Mouse (Mus musculus): ENCODE measurements around the gene Flnc. TPM values are rescaled to one million over a fixed set of nuclear protein-coding genes. Genes with fewer than 3 reads are reported as not detected.

Gene Flnc
- polyA plus RNA-seq, 1 experiment from 2014 or later = 3.2 TPM

GRCm38 (mm10) chr6:29420596-29420995, 12.5 kb upstream of the Flnc start:
- no peak overlapping the region for H3K27ac ChIP-seq (replicated peaks; ENCODE audit: low read depth, low read length)
- no peaks in the 10 kb centered on the region for H3K36me3 ChIP-seq (replicated peaks; ENCODE audit: control insufficient read depth, insufficient read depth, low read depth, low read length)
- no peaks in the 10 kb centered on the region for H3K27me3 ChIP-seq (ENCODE audit: control insufficient read depth, insufficient read depth, low read length)
- 96% methylated on average over 2 of the region's 2 CpGs for WGBS
- no peak overlapping the region for H3K4me3 ChIP-seq (ENCODE audit: low read depth, low read length)
- DNase-seq (ENCODE audit: low spot score) = no peak
- ATAC-seq (replicated peaks; ENCODE audit: insufficient number of reproducible peaks, low FRiP score, low TSS enrichment, low read depth) = no peak
- no peaks in the 10 kb centered on the region for H3K4me1 ChIP-seq (ENCODE audit: control insufficient read depth, insufficient read depth, low read length)
- H3K9me3 ChIP-seq (replicated peaks; ENCODE audit: control insufficient read depth, low read length) = no peaks in the 10 kb centered on the region
- no peak overlapping the region for H3K4me2 ChIP-seq (ENCODE audit: low read depth, low read length)
- no peak overlapping the region for H3K9ac ChIP-seq (replicated peaks; ENCODE audit: low read length)

GRCm38 (mm10) chr6:29425118-29425517, 7.9 kb upstream of the Flnc start:
- H3K4me2 ChIP-seq (ENCODE audit: low read depth, low read length) = no peak overlapping the region
- no peaks in the 10 kb centered on the region for H3K36me3 ChIP-seq (replicated peaks; ENCODE audit: control insufficient read depth, insufficient read depth, low read depth, low read length)
- H3K27me3 ChIP-seq (ENCODE audit: control insufficient read depth, insufficient read depth, low read length) = no peaks in the 10 kb centered on the region
- no peaks in the 10 kb centered on the region for H3K4me1 ChIP-seq (ENCODE audit: control insufficient read depth, insufficient read depth, low read length)
- no peak overlapping the region for H3K27ac ChIP-seq (replicated peaks; ENCODE audit: low read depth, low read length)
- no peaks in the 10 kb centered on the region for H3K9me3 ChIP-seq (replicated peaks; ENCODE audit: control insufficient read depth, low read length)
- WGBS = 90% methylated on average over 8 of the region's 8 CpGs
- no peak for DNase-seq (ENCODE audit: low spot score)
- ATAC-seq (replicated peaks; ENCODE audit: insufficient number of reproducible peaks, low FRiP score, low TSS enrichment, low read depth) = no peak
- H3K4me3 ChIP-seq (ENCODE audit: low read depth, low read length) = no peak overlapping the region
- no peak overlapping the region for H3K9ac ChIP-seq (replicated peaks; ENCODE audit: low read length)

- H3K4me3 ChIP-seq (ENCODE audit: low read depth, low read length) = no peak overlapping the region
- H3K27ac ChIP-seq (replicated peaks; ENCODE audit: low read depth, low read length) = no peak overlapping the region
- no peaks in the 10 kb centered on the region for H3K9me3 ChIP-seq (replicated peaks; ENCODE audit: control insufficient read depth, low read length)
- DNase-seq (ENCODE audit: low spot score) (no peak), ATAC-seq (replicated peaks; ENCODE audit: insufficient number of reproducible peaks, low FRiP score, low TSS enrichment, low read depth) (no peak)
- no peaks in the 10 kb centered on the region for H3K36me3 ChIP-seq (replicated peaks; ENCODE audit: control insufficient read depth, insufficient read depth, low read depth, low read length)
- no peak overlapping the region for H3K9ac ChIP-seq (replicated peaks; ENCODE audit: low read length)
- no peaks in the 10 kb centered on the region for H3K4me1 ChIP-seq (ENCODE audit: control insufficient read depth, insufficient read depth, low read length)
- WGBS = 75% methylated on average over 6 of the region's 6 CpGs
- H3K27me3 ChIP-seq (ENCODE audit: control insufficient read depth, insufficient read depth, low read length) = no peaks in the 10 kb centered on the region
- H3K4me2 ChIP-seq (ENCODE audit: low read depth, low read length) = no peak overlapping the region
Observed at GRCm38 (mm10) chr6:29426331-29426730, 6.7 kb upstream of the Flnc start.

GRCm38 (mm10) chr6:29428171-29428570, 4.9 kb upstream of the Flnc start:
- Histone ChIP-seq H3K27ac (replicated peaks; ENCODE audit: low read depth, low read length) (no peak overlapping the region), H3K9ac (replicated peaks; ENCODE audit: low read length) (no peak overlapping the region), H3K36me3 (replicated peaks; ENCODE audit: control insufficient read depth, insufficient read depth, low read depth, low read length) (no peaks in the 10 kb centered on the region), H3K27me3 (ENCODE audit: control insufficient read depth, insufficient read depth, low read length) (peaks cover 7% of the 10 kb centered on the region), H3K4me1 (ENCODE audit: control insufficient read depth, insufficient read depth, low read length) (peaks cover 4% of the 10 kb centered on the region), H3K4me2 (ENCODE audit: low read depth, low read length) (no peak overlapping the region), H3K9me3 (replicated peaks; ENCODE audit: control insufficient read depth, low read length) (no peaks in the 10 kb centered on the region), H3K4me3 (ENCODE audit: low read depth, low read length) (no peak overlapping the region)
- WGBS = 63% methylated on average over 4 of the region's 4 CpGs
- DNase-seq (ENCODE audit: low spot score) (no peak), ATAC-seq (replicated peaks; ENCODE audit: insufficient number of reproducible peaks, low FRiP score, low TSS enrichment, low read depth) (no peak)

GRCm38 (mm10) chr6:29430681-29431420, 2.2 kb upstream of the Flnc start:
- H3K9ac ChIP-seq (replicated peaks; ENCODE audit: low read length) = no peak overlapping the region
- no peak overlapping the region for H3K27ac ChIP-seq (replicated peaks; ENCODE audit: low read depth, low read length)
- peak; percentile 36 for DNase-seq (ENCODE audit: low spot score)
- no peak for ATAC-seq (replicated peaks; ENCODE audit: insufficient number of reproducible peaks, low FRiP score, low TSS enrichment, low read depth)
- WGBS = 48% methylated on average over 15 of the region's 15 CpGs
- no peak overlapping the region for H3K4me2 ChIP-seq (ENCODE audit: low read depth, low read length)
- peaks cover 17% of the 10 kb centered on the region for H3K27me3 ChIP-seq (ENCODE audit: control insufficient read depth, insufficient read depth, low read length)
- H3K9me3 ChIP-seq (replicated peaks; ENCODE audit: control insufficient read depth, low read length) = no peaks in the 10 kb centered on the region
- no peak overlapping the region for H3K4me3 ChIP-seq (ENCODE audit: low read depth, low read length)
- peaks cover 11% of the 10 kb centered on the region for H3K4me1 ChIP-seq (ENCODE audit: control insufficient read depth, insufficient read depth, low read length)
- no peaks in the 10 kb centered on the region for H3K36me3 ChIP-seq (replicated peaks; ENCODE audit: control insufficient read depth, insufficient read depth, low read depth, low read length)

- Histone ChIP-seq H3K4me2 (ENCODE audit: low read depth, low read length) (no peak overlapping the region), H3K27ac (replicated peaks; ENCODE audit: low read depth, low read length) (no peak overlapping the region), H3K9me3 (replicated peaks; ENCODE audit: control insufficient read depth, low read length) (no peaks in the 10 kb centered on the region), H3K4me1 (ENCODE audit: control insufficient read depth, insufficient read depth, low read length) (peaks cover 15% of the 10 kb centered on the region), H3K9ac (replicated peaks; ENCODE audit: low read length) (no peak overlapping the region), H3K27me3 (ENCODE audit: control insufficient read depth, insufficient read depth, low read length) (peaks cover 17% of the 10 kb centered on the region), H3K4me3 (ENCODE audit: low read depth, low read length) (no peak overlapping the region), H3K36me3 (replicated peaks; ENCODE audit: control insufficient read depth, insufficient read depth, low read depth, low read length) (no peaks in the 10 kb centered on the region)
- DNase-seq (ENCODE audit: low spot score) (peak; percentile 1), ATAC-seq (replicated peaks; ENCODE audit: insufficient number of reproducible peaks, low FRiP score, low TSS enrichment, low read depth) (no peak)
- 16% methylated on average over 5 of the region's 5 CpGs for WGBS
Observed at GRCm38 (mm10) chr6:29431473-29431872, 1.6 kb upstream of the Flnc start.

GRCm38 (mm10) chr6:29432156-29432555, 900 bp upstream of the Flnc start:
- Histone ChIP-seq H3K9me3 (replicated peaks; ENCODE audit: control insufficient read depth, low read length) (no peaks in the 10 kb centered on the region), H3K4me1 (ENCODE audit: control insufficient read depth, insufficient read depth, low read length) (peaks cover 18% of the 10 kb centered on the region), H3K4me3 (ENCODE audit: low read depth, low read length) (no peak overlapping the region), H3K4me2 (ENCODE audit: low read depth, low read length) (no peak overlapping the region), H3K36me3 (replicated peaks; ENCODE audit: control insufficient read depth, insufficient read depth, low read depth, low read length) (no peaks in the 10 kb centered on the region), H3K27ac (replicated peaks; ENCODE audit: low read depth, low read length) (no peak overlapping the region), H3K9ac (replicated peaks; ENCODE audit: low read length) (no peak overlapping the region), H3K27me3 (ENCODE audit: control insufficient read depth, insufficient read depth, low read length) (peaks cover 17% of the 10 kb centered on the region)
- ATAC-seq (replicated peaks; ENCODE audit: insufficient number of reproducible peaks, low FRiP score, low TSS enrichment, low read depth) (no peak), DNase-seq (ENCODE audit: low spot score) (no peak)
- 51% methylated on average over 3 of the region's 3 CpGs for WGBS

- peak overlapping the region; percentile 52 for H3K4me3 ChIP-seq (ENCODE audit: low read depth, low read length)
- no peak overlapping the region for H3K27ac ChIP-seq (replicated peaks; ENCODE audit: low read depth, low read length)
- ATAC-seq (replicated peaks; ENCODE audit: insufficient number of reproducible peaks, low FRiP score, low TSS enrichment, low read depth) = no peak
- DNase-seq (ENCODE audit: low spot score) = no peak
- H3K27me3 ChIP-seq (ENCODE audit: control insufficient read depth, insufficient read depth, low read length) = peaks cover 17% of the 10 kb centered on the region
- peak overlapping the region; percentile 60 for H3K9ac ChIP-seq (replicated peaks; ENCODE audit: low read length)
- H3K36me3 ChIP-seq (replicated peaks; ENCODE audit: control insufficient read depth, insufficient read depth, low read depth, low read length) = no peaks in the 10 kb centered on the region
- no peaks in the 10 kb centered on the region for H3K9me3 ChIP-seq (replicated peaks; ENCODE audit: control insufficient read depth, low read length)
- H3K4me1 ChIP-seq (ENCODE audit: control insufficient read depth, insufficient read depth, low read length) = peaks cover 18% of the 10 kb centered on the region
- peak overlapping the region; percentile 89 for H3K4me2 ChIP-seq (ENCODE audit: low read depth, low read length)
Observed at GRCm38 (mm10) chr6:29432676-29433037, 399 bp upstream of the Flnc start.
